Mouse (Mus musculus): ENCODE data around the gene Cd47.

GRCm38 (mm10) chr16:49902083-49902482 is 101.8 kb downstream of the Cd47 start:
- TF ChIP-seq POLR2A (IDR thresholded peaks at IDR 0.05; ENCODE audit: insufficient read depth, low read depth, low read length): no peak
- no peak for TF ChIP-seq CTCF (IDR thresholded peaks at IDR 0.05)
